Mouse (Mus musculus) heart, embryonic 10.5 days (tissue): Measurements from ENCODE around the gene Hist1h4n. TPM values are rescaled to one million over a fixed set of nuclear protein-coding genes. Genes with fewer than 3 reads are reported as not detected.
"Not testable (repeated sequence)": the region's sequence is repeated elsewhere in the genome, so short reads cannot be mapped to it uniquely, and the experiment has no call there.

ENCODE experiments used
- DNase-seq: peaks from one replicate; pipeline ENCODE4 v3.0.0-alpha.2; 2017; ENCODE audit warnings: low spot score
- H3K27ac ChIP-seq: fragments of 300-500 bp; sonication (generic); 2 replicates; pipeline ENCODE4 v1.5.1; 2016; ENCODE audit warnings: mild to moderate bottlenecking
- H3K27me3 ChIP-seq: fragments of 300-500 bp; sonication (generic); 2 replicates; pipeline ENCODE4 v1.6.1; 2016; ENCODE audit warnings: mild to moderate bottlenecking; ENCODE audit not compliant: poor library complexity, insufficient read depth, severe bottlenecking
- H3K36me3 ChIP-seq: fragments of 300-500 bp; sonication (generic); 2 replicates; pipeline ENCODE4 v1.6.1; 2016; ENCODE audit warnings: mild to moderate bottlenecking, moderate library complexity
- H3K4me1 ChIP-seq: fragments of 300-500 bp; sonication (generic); 2 replicates; pipeline ENCODE4 v1.6.1; 2016; ENCODE audit warnings: mild to moderate bottlenecking
- H3K4me3 ChIP-seq: fragments of 300-500 bp; sonication (generic); 2 replicates; pipeline ENCODE4 v1.5.1; 2016; ENCODE audit warnings: mild to moderate bottlenecking, moderate library complexity
- H3K9me3 ChIP-seq: fragments of 300-500 bp; sonication (generic); 2 replicates; pipeline ENCODE4 v1.6.1; 2016; ENCODE audit warnings: mild to moderate bottlenecking, moderate library complexity
- WGBS: fragments of 180-500 bp; shearing (Covaris S2); methylation state at CpG from one replicate; pipeline ENCODE4 v1.1.7; 2016; 5-methylcytosine and 5-hydroxymethylcytosine counted together
- microRNA-seq: library from miRNA; unstranded; fragments of <30 nt; microRNA quantifications from one replicate; pipeline ENCODE4, GENCODE M21; 2017
- polyA plus RNA-seq: library from polyadenylated mRNA; unstranded; fragments of >200 nt; fragmentation: Nextera tagmentation; extraction: Ambion mirVana; gene quantifications from 2 replicates; pipeline ENCODE4 v1.2.1, GENCODE M21; 2016

Hist1h4n gene
- polyA plus RNA-seq, 1 experiment from 2014 or later, result 9.2 TPM

GRCm38 (mm10) chr13:21786899-21787629 lies 44.9 kb downstream of the Hist1h4n start, which contains the start of the genes Hist1h2an and Hist1h2bp:
Hist1h2an (minus strand) TSS chr13:21787218.
Hist1h2bp (plus strand) TSS chr13:21787461.
- peaks cover 28% of the 10 kb centered on the region for H3K4me1 ChIP-seq
- H3K4me3 ChIP-seq, result peak within 1 kb of the TSS; percentile 54
- WGBS, result under 1% methylated on average over 37 of the region's 63 CpGs

DNA sequence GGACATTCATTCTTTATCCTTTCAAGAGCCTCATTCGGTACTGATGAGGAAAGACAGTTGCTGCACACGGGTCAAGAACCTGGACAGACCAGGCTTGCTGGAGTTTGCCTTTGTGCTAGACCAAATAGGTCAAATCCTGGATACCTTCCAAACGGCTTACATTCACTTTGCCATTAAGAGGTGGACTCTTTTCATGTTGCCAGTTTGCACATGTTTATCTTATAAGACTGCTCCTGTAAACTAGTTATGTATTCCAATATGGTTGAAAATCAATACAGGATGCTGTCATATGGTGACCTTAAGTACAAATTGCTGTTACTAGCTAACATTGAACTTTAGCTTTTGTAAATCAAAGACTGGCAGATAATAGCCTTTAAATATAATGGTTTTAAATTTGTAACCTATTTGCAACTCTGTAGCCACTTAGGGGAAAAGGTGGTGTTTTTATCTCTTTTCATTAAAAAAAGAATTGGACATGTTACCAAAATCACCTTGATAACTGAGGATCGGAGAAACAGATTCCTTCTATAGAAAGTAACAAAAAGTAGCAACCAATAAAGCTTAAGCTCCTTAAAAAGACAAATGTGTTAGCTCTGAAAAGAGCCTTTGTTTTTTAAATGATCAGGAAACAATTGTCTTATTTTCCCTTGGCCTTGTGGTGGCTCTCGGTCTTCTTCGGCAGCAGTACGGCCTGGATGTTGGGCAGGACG lies 45.7 kb downstream of the Hist1h4n start:
- no peaks in the 10 kb centered on the region for H3K9me3 ChIP-seq
- peak; percentile 50 for DNase-seq

More at GRCm38 (mm10) chr13:21786899-21787629, 44.9 kb downstream of the Hist1h4n start, which contains the start of the genes Hist1h2an and Hist1h2bp:
- not testable (repeated sequence) for H3K27me3 ChIP-seq, H3K36me3 ChIP-seq, H3K9me3 ChIP-seq
- peak within 1 kb of the TSS; percentile 84 for H3K27ac ChIP-seq
- DNase-seq, result peak; percentile 96

GRCm38 (mm10) chr13:21784311-21784710 lies 47.7 kb downstream of the Hist1h4n start:
- Histone ChIP-seq H3K9me3 (no peaks in the 10 kb centered on the region), H3K4me1 (peaks cover 27% of the 10 kb centered on the region), H3K4me3 (peak overlapping the region; percentile 57), H3K36me3 (no peaks in the 10 kb centered on the region), H3K27ac (peak overlapping the region; percentile 90), H3K27me3 (no peaks in the 10 kb centered on the region)
- 39% methylated on average over 6 of the region's 6 CpGs for WGBS
- no peak for DNase-seq

More for the DNA sequence above, 45.7 kb downstream of the Hist1h4n start:
- H3K27me3 ChIP-seq, result no peaks in the 10 kb centered on the region
- peak overlapping the region; percentile 54 for H3K4me3 ChIP-seq
- 12% methylated on average over 8 of the region's 8 CpGs for WGBS
- H3K27ac ChIP-seq, result peak overlapping the region; percentile 84
- H3K4me1 ChIP-seq, result peaks cover 28% of the 10 kb centered on the region
- H3K36me3 ChIP-seq, result no peaks in the 10 kb centered on the region

GRCm38 (mm10) chr13:21783734-21784161 lies 48.2 kb downstream of the Hist1h4n start:
- DNase-seq, result peak; percentile 80
- H3K27ac ChIP-seq, result peak overlapping the region; percentile 90
- WGBS, result 4% methylated on average over 9 of the region's 9 CpGs
- H3K4me3 ChIP-seq, result peak overlapping the region; percentile 57
- H3K27me3 ChIP-seq, result no peaks in the 10 kb centered on the region
- H3K36me3 ChIP-seq, result no peaks in the 10 kb centered on the region
- H3K9me3 ChIP-seq, result no peaks in the 10 kb centered on the region
- peaks cover 27% of the 10 kb centered on the region for H3K4me1 ChIP-seq

GRCm38 (mm10) chr13:21783255-21783617 lies 48.8 kb downstream of the Hist1h4n start, which contains the start of gene Hist1h3i:
Hist1h3i (minus strand) TSS chr13:21783370.
- Histone ChIP-seq H3K36me3 (no peaks in the 10 kb centered on the region), H3K27ac (peak within 1 kb of the TSS; percentile 90), H3K4me3 (peak within 1 kb of the TSS; percentile 57), H3K9me3 (no peaks in the 10 kb centered on the region), H3K4me1 (peaks cover 24% of the 10 kb centered on the region), H3K27me3 (no peaks in the 10 kb centered on the region)
- DNase-seq, result peak; percentile 88
- 0% methylated on average over 20 of the region's 20 CpGs for WGBS

DNA sequence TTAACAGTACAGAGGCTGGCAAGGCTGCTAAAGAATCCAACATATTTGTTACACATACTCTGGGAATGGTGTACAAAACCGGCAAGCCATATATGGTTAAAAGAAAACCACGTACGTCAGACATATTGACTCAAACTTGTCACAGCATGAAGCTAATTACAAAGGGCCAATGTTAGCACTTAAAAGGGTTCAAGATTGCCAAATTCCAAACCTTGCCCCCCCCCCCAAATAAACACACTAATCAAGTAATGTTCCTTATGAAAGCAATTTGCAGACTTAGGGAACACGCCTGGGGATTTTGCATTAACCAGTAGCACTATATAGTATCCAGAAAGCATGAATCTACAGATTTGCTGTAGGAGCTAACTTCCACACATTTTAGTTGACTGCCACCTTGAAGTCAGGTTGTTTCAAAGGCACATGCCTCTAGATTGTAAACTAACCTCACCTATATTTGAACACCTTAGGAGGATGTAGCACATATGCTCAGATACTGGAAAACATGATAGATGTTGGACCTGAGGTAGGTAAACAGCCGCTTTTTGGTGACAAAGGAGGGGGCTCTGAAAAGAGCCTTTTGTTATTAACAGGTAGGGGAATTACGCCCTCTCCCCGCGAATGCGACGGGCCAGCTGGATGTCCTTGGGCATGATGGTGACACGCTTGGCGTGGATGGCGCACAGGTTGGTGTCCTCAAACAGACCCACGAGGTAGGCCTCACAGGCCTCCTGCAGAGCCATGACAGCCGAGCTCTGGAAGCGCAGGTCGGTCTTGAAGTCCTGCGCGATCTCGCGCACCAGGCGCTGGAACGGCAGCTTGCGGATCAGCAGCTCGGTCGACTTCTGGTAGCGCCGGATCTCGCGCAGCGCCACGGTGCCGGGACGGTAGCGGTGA lies 49.4 kb downstream of the Hist1h4n start:
- 2% methylated on average over 15 of the region's 35 CpGs for WGBS
- Histone ChIP-seq H3K27ac (peak overlapping the region; percentile 90), H3K4me3 (peak overlapping the region; percentile 57), H3K4me1 (peaks cover 22% of the 10 kb centered on the region)
- H3K9me3 ChIP-seq, DNase-seq, H3K36me3 ChIP-seq, H3K27me3 ChIP-seq: not testable (repeated sequence)

Small RNAs within 50 kb of the gene (microRNA-seq; reads per million reads assigned to microRNA genes)
- not detected for gene Gm19658
- not detected for gene Gm44346
- not detected for gene Gm44466

Other genes starting within 250 kb of the Hist1h4n start
- gene Olfr1362, start 218.2 kb downstream of the Hist1h4n start, polyA plus RNA-seq, result not detected in 2 replicates
- gene Olfr11, start 189.7 kb downstream of the Hist1h4n start, polyA plus RNA-seq, result not detected in 2 replicates
- not detected in 2 replicates for gene Olfr1361, start 168.8 kb downstream of the Hist1h4n start, polyA plus RNA-seq
- gene Olfr1360, start 154.8 kb downstream of the Hist1h4n start, polyA plus RNA-seq, result not detected in 2 replicates
- not detected in 2 replicates for gene Olfr1359, start 134.1 kb downstream of the Hist1h4n start, polyA plus RNA-seq
- gene Hist1h2bl, start 116.1 kb downstream of the Hist1h4n start, polyA plus RNA-seq, result 1.4 TPM in 1 of 2 replicates, not detected in the other
- 6.3 and 11.7 TPM in 2 replicates for gene Hist1h2ai, start 115.8 kb downstream of the Hist1h4n start, polyA plus RNA-seq
- 3.7 and 3.8 TPM in 2 replicates for gene Hist1h3h, start 114.5 kb downstream of the Hist1h4n start, polyA plus RNA-seq
- gene Hist1h2bm, start 110.2 kb downstream of the Hist1h4n start, polyA plus RNA-seq, result 2.4 and 3.7 TPM in 2 replicates
- gene Hist1h4j, start 97.1 kb downstream of the Hist1h4n start, polyA plus RNA-seq, result 2.0 TPM in 1 of 2 replicates, not detected in the other
- gene Hist1h4k, start 81.7 kb downstream of the Hist1h4n start, polyA plus RNA-seq, result 2.4 and 3.8 TPM in 2 replicates
- gene Hist1h2ak, start 78.4 kb downstream of the Hist1h4n start, polyA plus RNA-seq, result 6.7 and 8.3 TPM in 2 replicates
- gene Hist1h2bn, start 78.1 kb downstream of the Hist1h4n start, polyA plus RNA-seq, result 1.2 and 3.0 TPM in 2 replicates
- 12.2 and 12.8 TPM in 2 replicates for gene Hist1h1b, start 51.6 kb downstream of the Hist1h4n start, polyA plus RNA-seq
- 51.2 and 119 TPM in 2 replicates for gene Hist1h3i, start 48.8 kb downstream of the Hist1h4n start, polyA plus RNA-seq
- gene Hist1h2an, start 45.0 kb downstream of the Hist1h4n start, polyA plus RNA-seq, result 4.6 and 7.6 TPM in 2 replicates
- 1.00 and 1.6 TPM in 2 replicates for gene Hist1h2bp, start 44.7 kb downstream of the Hist1h4n start, polyA plus RNA-seq
- gene Hist1h2bq, start 22.0 kb downstream of the Hist1h4n start, polyA plus RNA-seq, result 9.9 and 15.1 TPM in 2 replicates
- not detected in 2 replicates for gene Hist1h2ao, start 21.7 kb downstream of the Hist1h4n start, polyA plus RNA-seq
- not detected in 2 replicates for gene Hist1h4m, start 20.4 kb downstream of the Hist1h4n start, polyA plus RNA-seq
- gene Hist1h2ap, start 1.3 kb upstream of the Hist1h4n start, polyA plus RNA-seq, result 2,387 and 3,574 TPM in 2 replicates
- gene Hist1h2br, start 1.5 kb upstream of the Hist1h4n start, polyA plus RNA-seq, result 9.9 and 15.3 TPM in 2 replicates
- 7.4 and 9.1 TPM in 2 replicates for gene Zfp184, start 112.9 kb upstream of the Hist1h4n start, polyA plus RNA-seq
- gene Pom121l2, start 149.0 kb upstream of the Hist1h4n start, polyA plus RNA-seq, result 0.09 TPM in 1 of 2 replicates, not detected in the other
- gene Prss16, start 177.5 kb upstream of the Hist1h4n start, polyA plus RNA-seq, result 0.30 and 0.33 TPM in 2 replicates
- gene Hist1h2ah, start 203.4 kb upstream of the Hist1h4n start, polyA plus RNA-seq, result 3.5 and 4.5 TPM in 2 replicates
- 3.1 and 6.4 TPM in 2 replicates for gene Hist1h2bk, start 203.7 kb upstream of the Hist1h4n start, polyA plus RNA-seq
- gene Hist1h4i, start 209.2 kb upstream of the Hist1h4n start, polyA plus RNA-seq, result 10.6 and 21.8 TPM in 2 replicates
- gene Hist1h2ag, start 210.7 kb upstream of the Hist1h4n start, polyA plus RNA-seq, result 18.7 and 42.5 TPM in 2 replicates
- gene Hist1h2bj, start 211.0 kb upstream of the Hist1h4n start, polyA plus RNA-seq, result 8.3 and 12.9 TPM in 2 replicates